Mouse (Mus musculus): ENCODE data around the gene Tcaf3. TPM values are rescaled to one million over a fixed set of nuclear protein-coding genes. Genes with fewer than 3 reads are reported as not detected.

Tcaf3 gene
- polyA plus RNA-seq (2017; shearing (Covaris generic)) = 0.25 TPM

GRCm38 (mm10) chr6:42597592-42597991 is at the start of gene Tcaf3:
Gene Tcaf3, minus strand, starts transcription at chr6:42597692.

GRCm38 (mm10) chr6:42644912-42645549 is 47.5 kb upstream of the Tcaf3 start, which contains the start of gene Tcaf2:
Gene Tcaf2, minus strand, starts transcription at chr6:42645254.

DNA sequence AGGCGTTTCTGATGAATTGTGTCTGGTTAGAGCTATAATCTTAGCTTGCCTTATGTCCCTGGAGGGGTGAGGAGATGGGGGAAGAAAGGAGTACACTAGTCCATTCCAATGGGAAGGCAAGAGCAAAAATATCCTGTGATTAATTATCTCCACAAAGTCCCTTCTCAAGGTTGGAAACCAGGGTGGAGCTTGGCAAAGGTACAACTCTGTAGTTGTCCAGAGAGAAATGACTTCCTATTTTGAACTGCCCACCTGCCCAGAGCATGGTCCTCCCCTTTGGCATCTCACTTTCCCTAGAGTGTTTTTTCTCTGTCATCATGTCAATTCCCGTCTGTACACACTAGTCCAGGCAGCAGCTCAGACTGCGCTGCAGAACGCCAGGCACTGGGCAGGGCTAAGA is 50.0 kb downstream of the Tcaf3 start, which contains the start of gene Olfr455:
Gene Olfr455, minus strand, starts transcription at position 127 of the 400 bp plus-strand sequence.

Other genes starting within 250 kb of the Tcaf3 start
- 136 TPM for gene Zyx, start 248.1 kb downstream of the Tcaf3 start, polyA plus RNA-seq (2017; shearing (Covaris generic))
- gene Epha1, start 224.4 kb downstream of the Tcaf3 start, polyA plus RNA-seq (2017; shearing (Covaris generic)) = 0.30 TPM
- not detected for gene Tas2r143, start 197.5 kb downstream of the Tcaf3 start, polyA plus RNA-seq (2017; shearing (Covaris generic))
- not detected for gene Tas2r135, start 192.3 kb downstream of the Tcaf3 start, polyA plus RNA-seq (2017; shearing (Covaris generic))
- gene Tas2r126, start 163.2 kb downstream of the Tcaf3 start, polyA plus RNA-seq (2017; shearing (Covaris generic)) = not detected
- gene Olfr458, start 132.5 kb downstream of the Tcaf3 start, polyA plus RNA-seq (2017; shearing (Covaris generic)) = not detected
- gene Olfr457, start 121.4 kb downstream of the Tcaf3 start, polyA plus RNA-seq (2017; shearing (Covaris generic)) = 0.22 TPM
- gene Olfr456, start 110.5 kb downstream of the Tcaf3 start, polyA plus RNA-seq (2017; shearing (Covaris generic)) = not detected
- not detected for gene Olfr455, start 50.1 kb downstream of the Tcaf3 start, polyA plus RNA-seq (2017; shearing (Covaris generic))
- not detected for gene Tcaf2, start 47.6 kb upstream of the Tcaf3 start, polyA plus RNA-seq (2017; shearing (Covaris generic))
- not detected for gene Tcaf1, start 112.4 kb upstream of the Tcaf3 start, polyA plus RNA-seq (2017; shearing (Covaris generic))
- not detected for gene Olfr453, start 141.7 kb upstream of the Tcaf3 start, polyA plus RNA-seq (2017; shearing (Covaris generic))
- gene Olfr38, start 158.7 kb upstream of the Tcaf3 start, polyA plus RNA-seq (2017; shearing (Covaris generic)) = not detected
- not detected for gene Olfr452, start 187.4 kb upstream of the Tcaf3 start, polyA plus RNA-seq (2017; shearing (Covaris generic))
- gene Olfr450, start 214.2 kb upstream of the Tcaf3 start, polyA plus RNA-seq (2017; shearing (Covaris generic)) = not detected
- gene Olfr449, start 236.7 kb upstream of the Tcaf3 start, polyA plus RNA-seq (2017; shearing (Covaris generic)) = not detected